Comparison of ENCODE assay signal across 9 mouse cellular contexts in genomic region chr14:118804351-118804750, GRCm38 (mm10). TPM values are rescaled to one million over a fixed set of nuclear protein-coding genes. Genes with fewer than 3 reads are reported as not detected.
A peak's percentile ranks its signal among the peaks of the same experiment; 100 is the strongest.
DNase-seq lines count a peak whose midpoint lies in the region; ATAC-seq and TF ChIP-seq lines count a peak whose summit lies in the region.
"Had no signal": no experiment of that assay in that cellular context is flagged by ENCODE, and none has a peak within 500 bp of the region (broad histone marks: within the 10 kb centered on the region; RNA-seq: fewer than 3 reads in every experiment).

No protein-coding gene starts in this region.

- no peak overlapping the region for H3K4me2 ChIP-seq in liver, embryonic 11.5 days
- H3K4me2 ChIP-seq in neural tube, embryonic 15.5 days = no peak overlapping the region

- peak; percentile 71 for DNase-seq in liver
- no peak for DNase-seq in liver, embryonic 11.5 days (ENCODE audit: low spot score)
- DNase-seq in G1E (ENCODE audit: low spot score) = no peak
- DNase-seq in MN1 (ENCODE audit: low spot score) = no peak
- no peak for DNase-seq in frontal cortex, postnatal 25 days (ENCODE audit: low spot score in 2 of 2)

- H3K27me3 ChIP-seq in liver, embryonic 11.5 days (replicated peaks; ENCODE audit: control insufficient read depth, insufficient read depth, low read length) = 0 out of 2 replicates have a peak, but pooled peaks cover 3% of the 10 kb centered on the region
- H3K27me3 ChIP-seq in G1E (ENCODE audit: insufficient read depth, low read length) = no peaks in the 10 kb centered on the region
- no peaks in the 10 kb centered on the region for H3K27me3 ChIP-seq in neural tube, embryonic 15.5 days (replicated peaks)

- WGBS in liver, embryonic 11.5 days = 31% methylated on average over 6 of the region's 6 CpGs
- 34% methylated on average over 6 of the region's 6 CpGs for WGBS in neural tube, embryonic 15.5 days

- no peaks in the 10 kb centered on the region for H3K9me3 ChIP-seq in liver, embryonic 11.5 days (ENCODE audit: control insufficient read depth, low read length)
- no peaks in the 10 kb centered on the region for H3K9me3 ChIP-seq in G1E (replicated peaks)
- H3K9me3 ChIP-seq in neural tube, embryonic 15.5 days (replicated peaks) = no peaks in the 10 kb centered on the region
- H3K9me3 ChIP-seq: limb, embryonic 10.5 days had no signal

- H3K4me3 ChIP-seq in liver, embryonic 11.5 days (ENCODE audit: low read depth, low read length) = no peak overlapping the region
- H3K4me3 ChIP-seq in G1E (ENCODE audit: low read depth, low read length) = no peak overlapping the region
- H3K4me3 ChIP-seq in cortical plate, adult 2 months (ENCODE audit: insufficient read depth, low read length) = no peak overlapping the region
- no peak overlapping the region for H3K4me3 ChIP-seq in neural tube, embryonic 15.5 days (replicated peaks)
- H3K4me3 ChIP-seq: limb, embryonic 10.5 days had no signal

- no peak for ATAC-seq in liver, embryonic 11.5 days (replicated peaks; ENCODE audit: low FRiP score)
- no peak for ATAC-seq in G1E (ENCODE audit: extremely low read depth, insufficient number of reproducible peaks, low FRiP score, poor library complexity, severe bottlenecking)
- 0 out of 2 replicates have a peak, but pooled peaks have one; percentile 21 for ATAC-seq in megakaryocyte, adult 5-6 weeks (ENCODE audit: poor library complexity, severe bottlenecking)
- ATAC-seq in neural tube, embryonic 15.5 days (ENCODE audit: low FRiP score) = no peak

- no peak overlapping the region for H3K9ac ChIP-seq in liver, embryonic 11.5 days (ENCODE audit: low read depth, low read length)
- H3K9ac ChIP-seq in neural tube, embryonic 15.5 days (replicated peaks) = no peak overlapping the region

- TF ChIP-seq POLR2A in cortical plate, adult 2 months (IDR thresholded peaks at IDR 0.05; ENCODE audit: extremely low read depth, insufficient read depth, low read length) = no peak

- H3K36me3 ChIP-seq in liver, embryonic 11.5 days (ENCODE audit: control insufficient read depth, insufficient read depth, low read length) = no peaks in the 10 kb centered on the region
- H3K36me3 ChIP-seq in G1E (replicated peaks) = no peaks in the 10 kb centered on the region
- H3K36me3 ChIP-seq in neural tube, embryonic 15.5 days = no peaks in the 10 kb centered on the region
- H3K36me3 ChIP-seq: limb, embryonic 10.5 days had no signal

- no peak overlapping the region for H3K27ac ChIP-seq in liver, embryonic 11.5 days (ENCODE audit: low read depth, low read length)
- H3K27ac ChIP-seq in cortical plate, adult 2 months (ENCODE audit: insufficient read depth, low read length) = no peak overlapping the region
- no peak overlapping the region for H3K27ac ChIP-seq in neural tube, embryonic 15.5 days (replicated peaks)
- H3K27ac ChIP-seq: limb, embryonic 10.5 days had no signal

- H3K4me1 ChIP-seq in liver, embryonic 11.5 days (replicated peaks; ENCODE audit: control insufficient read depth, insufficient read depth, low read length) = peaks cover 13% of the 10 kb centered on the region
- H3K4me1 ChIP-seq in G1E (ENCODE audit: insufficient read depth, low read depth, low read length) = peaks cover 76% of the 10 kb centered on the region
- no peaks in the 10 kb centered on the region for H3K4me1 ChIP-seq in cortical plate, adult 2 months (ENCODE audit: control insufficient read depth, insufficient read depth, low read length)
- no peaks in the 10 kb centered on the region for H3K4me1 ChIP-seq in neural tube, embryonic 15.5 days

- peak; percentile 80 for TF ChIP-seq CTCF in G1E (IDR thresholded peaks at IDR 0.05; ENCODE audit: low read depth, low read length)
- 0 out of 2 replicates have a peak, but pooled peaks have one; percentile 8 for TF ChIP-seq CTCF in cortical plate, adult 2 months (IDR thresholded peaks at IDR 0.05; ENCODE audit: extremely low read depth, insufficient read depth, low read length)

RNA-seq across cellular contexts. Expression of gene Cldn10, which starts 16.6 kb away (rescaled TPM):
- polyA plus RNA-seq in liver, embryonic 11.5 days (2014; fragmentation: Nextera tagmentation; extraction: Ambion mirVana) = 0.30 and 0.47 TPM in 2 replicates
- total RNA-seq in G1E (2014; fragmentation: Nextera tagmentation) (not detected in 2 replicates), G1E (2017) (0.16 TPM in 1 of 2 replicates, not detected in the other)
- polyA plus RNA-seq in G1E (2012) = not detected in 2 replicates
- 34.9 and 36.4 TPM in 2 replicates for polyA plus RNA-seq in cortical plate, adult 2 months (2012; rRNA removed)
- not detected in 2 replicates for total RNA-seq in megakaryocyte, adult 5-6 weeks (2015)
- 0.29 TPM in 1 of 2 replicates, not detected in the other for total RNA-seq in megakaryocyte, adult 5-6 weeks (2017)
- polyA plus RNA-seq in neural tube, embryonic 15.5 days (2015; fragmentation: Nextera tagmentation; extraction: Ambion mirVana) = 2.3 and 2.4 TPM in 2 replicates

Comparison
In these comparisons a context has a peak if more than half of its experiments do, and no peak if none do; other contexts are left out.
1. RNA of gene Cldn10, which starts 16.6 kb away (polyA plus RNA-seq): 34.9 to 36.4 TPM in cortical plate, adult 2 months; 2.3 to 2.4 TPM in neural tube, embryonic 15.5 days, 0.30 to 0.47 TPM in liver, embryonic 11.5 days and not detected in G1E; every median in the first group is over 10 times any median in the second.